Mouse (Mus musculus) kidney, adult 8-10 months (tissue): ENCODE results near the gene Ddx39.

Experiments used
- DNase-seq, 2 experiments: peaks; one replicate each; pipeline ENCODE4 v3.0.0; 2022

The Ddx39 gene

GRCm38 (mm10) chr8:83771791-83772190 is 56.8 kb downstream of the Ddx39 start:
- DNase-seq = no peak

- peak; percentile 36 to 41 for DNase-seq
Observed at GRCm38 (mm10) chr8:83772701-83773451, 57.9 kb downstream of the Ddx39 start.

- DNase-seq = no peak
Observed at GRCm38 (mm10) chr8:83773452-83773846, 58.5 kb downstream of the Ddx39 start.

- DNase-seq = no peak
Observed at GRCm38 (mm10) chr8:83774221-83774620, 59.2 kb downstream of the Ddx39 start.
